ENCODE assay signal across 39 mouse cellular contexts in genomic region chr4:141630021-141630420, GRCm38 (mm10). TPM values are rescaled to one million over a fixed set of nuclear protein-coding genes. Genes with fewer than 3 reads are reported as not detected.
"Had no signal": no experiment of that assay in that cellular context is flagged by ENCODE, and none has a peak within 500 bp of the region (broad histone marks: within the 10 kb centered on the region; RNA-seq: fewer than 3 reads in every experiment).

No protein-coding gene starts in this region.

- ATAC-seq: hindbrain, embryonic 16.5 days; hindbrain, postnatal 0 days; inflammation-experienced regulatory T-cells, adult 6 months; intestine, embryonic 15.5 days; intestine, embryonic 16.5 days; intestine, postnatal 0 days had no signal

- H3K9ac ChIP-seq: heart, embryonic 12.5 days; heart, embryonic 13.5 days; heart, embryonic 15.5 days; hindbrain, embryonic 13.5 days; hindbrain, embryonic 14.5 days; hindbrain, embryonic 15.5 days; intestine, embryonic 15.5 days; kidney, embryonic 15.5 days had no signal

- H3K4me1 ChIP-seq: hindbrain, embryonic 13.5 days; hindbrain, embryonic 15.5 days; intestine, embryonic 15.5 days; kidney, embryonic 15.5 days had no signal

- H3K4me3 ChIP-seq: heart, embryonic 12.5 days; heart, embryonic 13.5 days; heart, embryonic 15.5 days; hindbrain, embryonic 10.5 days; hindbrain, embryonic 13.5 days; hindbrain, embryonic 15.5 days; intestine, embryonic 15.5 days; kidney, embryonic 15.5 days; layer of hippocampus, adult 2 months; left cerebral cortex, adult 2 months had no signal

- H3K4me2 ChIP-seq: heart, embryonic 11.5 days; heart, embryonic 12.5 days; heart, embryonic 13.5 days; heart, embryonic 15.5 days; hindbrain, embryonic 13.5 days; hindbrain, embryonic 14.5 days; hindbrain, embryonic 15.5 days; intestine, embryonic 15.5 days; kidney, embryonic 15.5 days had no signal

- DNase-seq: heart, postnatal 10 days; heart, postnatal 14 days; heart, postnatal 36 days; heart, postnatal 4 days; kidney, adult 11 months; kidney, adult 2 months; kidney, adult 8-10 months; kidney, adult 9 months; kidney, postnatal 10 days; kidney, postnatal 14 days; kidney, postnatal 36 days; kidney, postnatal 4 days; layer of hippocampus, adult 9-11 months; layer of hippocampus, postnatal 36 days had no signal

- H3K27me3 ChIP-seq: heart, embryonic 12.5 days; heart, embryonic 13.5 days; heart, embryonic 15.5 days; hindbrain, embryonic 13.5 days; hindbrain, embryonic 15.5 days; intestine, embryonic 15.5 days; kidney, embryonic 15.5 days had no signal

- H3K27ac ChIP-seq: heart, embryonic 13.5 days; heart, embryonic 15.5 days; hindbrain, embryonic 10.5 days; hindbrain, embryonic 13.5 days; hindbrain, embryonic 14.5 days; hindbrain, embryonic 15.5 days; hindbrain, postnatal 0 days; intestine, embryonic 15.5 days; kidney, embryonic 15.5 days; kidney, postnatal 0 days; layer of hippocampus, adult 2 months; left cerebral cortex, adult 2 months had no signal

- H3K9me3 ChIP-seq: heart, embryonic 12.5 days; heart, embryonic 13.5 days; heart, embryonic 15.5 days; hindbrain, embryonic 13.5 days; hindbrain, embryonic 15.5 days; intestine, embryonic 15.5 days; kidney, embryonic 15.5 days had no signal

RNA-seq across cellular contexts. Expression of gene Slc25a34, which starts 6.4 kb away (rescaled TPM):
- total RNA-seq: hematopoietic stem cell, adult 5-6 weeks had no signal
- polyA plus RNA-seq: heart, embryonic 11.5 days; hindbrain, embryonic 14.5 days; kidney, embryonic 14.5 days had no signal

RNA-seq across cellular contexts. Expression of gene Tmem82, which starts 11.6 kb away (rescaled TPM):
- polyA plus RNA-seq: hindbrain, embryonic 14.5 days had no signal

RNA-seq across cellular contexts. Expression of gene Rsc1a1, which starts 55.4 kb away (rescaled TPM):
- total RNA-seq: heart, postnatal 14 days; heart, postnatal 25 days; layer of hippocampus, adult 2 months; layer of hippocampus, postnatal 36 days; left cerebral cortex, adult 18-20 months had no signal
- polyA plus RNA-seq: heart, embryonic 15.5 days; heart, embryonic 16.5 days; heart, postnatal 0 days; hindbrain, embryonic 14.5 days; hindbrain, embryonic 16.5 days; hindbrain, postnatal 0 days; inflammation-experienced regulatory T-cells, adult 6 months; intestine, embryonic 15.5 days; intestine, embryonic 16.5 days; intestine, postnatal 0 days; kidney, embryonic 14.5 days; kidney, embryonic 15.5 days; kidney, embryonic 16.5 days; kidney, postnatal 0 days had no signal
